Mouse (Mus musculus): ENCODE data around the gene Tdgf1.

Tdgf1 gene

DNA sequence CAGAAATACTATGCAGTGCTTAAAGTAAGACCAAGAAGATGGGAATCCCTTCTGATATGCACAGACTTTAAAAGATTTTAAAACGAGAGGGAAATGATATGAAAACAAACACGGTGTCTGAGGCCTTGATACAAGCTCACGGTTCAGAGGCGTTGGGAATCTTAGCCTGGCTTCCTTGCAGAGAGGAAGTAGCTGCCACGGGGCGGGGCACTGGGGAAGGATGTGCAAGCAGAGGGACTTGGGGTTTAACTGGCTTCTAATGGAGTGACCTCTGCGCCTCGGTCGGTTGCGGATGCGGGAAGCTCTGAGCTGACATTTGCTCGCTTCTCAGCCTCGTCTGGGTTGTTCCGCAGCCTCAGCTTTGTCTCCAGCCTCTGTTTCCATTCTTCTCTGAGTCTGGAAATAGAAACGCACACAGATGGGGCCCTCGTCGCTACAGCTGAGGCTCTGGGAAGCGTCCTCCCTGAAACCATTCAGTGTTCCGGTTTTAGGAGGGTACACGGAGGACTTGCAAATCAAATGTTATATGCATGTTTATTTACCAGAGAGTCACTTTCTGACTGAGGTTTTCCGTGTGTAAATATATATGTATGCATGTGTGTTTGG is 31.2 kb downstream of the Tdgf1 start:
- DNase-seq (ENCODE audit: low read depth, low spot score), result no peak

DNA sequence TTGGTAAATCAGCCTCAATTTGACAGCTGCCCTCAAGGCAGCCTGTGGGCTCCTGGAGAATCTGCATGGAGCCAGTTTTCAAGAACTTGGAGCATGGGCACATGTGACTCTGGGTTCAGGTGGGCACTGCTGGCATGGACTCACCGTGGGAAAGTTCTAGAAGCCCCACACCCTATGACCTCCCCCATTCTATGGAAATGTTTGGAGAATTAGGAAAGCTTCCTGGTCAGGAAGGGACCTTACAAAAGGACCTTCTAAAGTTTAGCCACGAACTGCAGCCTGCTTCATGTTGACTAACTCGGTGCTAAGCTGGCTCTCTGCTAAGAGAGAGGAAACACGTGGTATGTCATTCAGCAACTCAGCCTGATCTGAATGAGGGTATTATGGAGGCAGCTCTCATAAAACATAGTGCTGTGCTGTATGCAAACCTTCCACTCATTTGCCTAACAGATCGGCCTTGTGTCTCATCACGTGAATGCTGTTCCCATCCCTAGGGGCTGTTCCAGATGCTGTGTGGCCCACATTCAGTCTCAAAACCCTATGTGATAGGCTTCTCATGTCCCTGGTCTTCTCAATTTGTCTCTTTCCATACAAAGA is 36.5 kb downstream of the Tdgf1 start:
- no peak for DNase-seq (ENCODE audit: low read depth, low spot score)

DNA sequence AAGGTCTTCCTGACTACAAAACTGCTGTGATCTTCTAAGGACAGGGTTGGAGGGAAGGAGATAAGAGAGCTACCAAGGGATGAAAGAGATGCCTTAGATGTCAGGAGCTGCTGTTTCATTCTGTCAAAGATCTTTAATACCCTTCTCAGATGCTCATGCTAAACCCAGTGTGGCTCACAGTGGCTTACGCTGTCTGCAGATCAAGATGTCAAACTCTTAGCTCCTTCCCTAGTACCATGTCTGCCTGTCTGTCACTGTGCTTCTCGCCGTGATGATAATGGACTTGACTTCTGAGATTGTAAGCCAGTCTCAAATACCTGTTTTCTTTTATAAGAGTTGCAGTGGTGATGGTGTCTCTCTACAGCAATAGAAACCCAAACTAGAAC is 37.3 kb downstream of the Tdgf1 start:
- no peak for DNase-seq (ENCODE audit: low read depth, low spot score)

DNA sequence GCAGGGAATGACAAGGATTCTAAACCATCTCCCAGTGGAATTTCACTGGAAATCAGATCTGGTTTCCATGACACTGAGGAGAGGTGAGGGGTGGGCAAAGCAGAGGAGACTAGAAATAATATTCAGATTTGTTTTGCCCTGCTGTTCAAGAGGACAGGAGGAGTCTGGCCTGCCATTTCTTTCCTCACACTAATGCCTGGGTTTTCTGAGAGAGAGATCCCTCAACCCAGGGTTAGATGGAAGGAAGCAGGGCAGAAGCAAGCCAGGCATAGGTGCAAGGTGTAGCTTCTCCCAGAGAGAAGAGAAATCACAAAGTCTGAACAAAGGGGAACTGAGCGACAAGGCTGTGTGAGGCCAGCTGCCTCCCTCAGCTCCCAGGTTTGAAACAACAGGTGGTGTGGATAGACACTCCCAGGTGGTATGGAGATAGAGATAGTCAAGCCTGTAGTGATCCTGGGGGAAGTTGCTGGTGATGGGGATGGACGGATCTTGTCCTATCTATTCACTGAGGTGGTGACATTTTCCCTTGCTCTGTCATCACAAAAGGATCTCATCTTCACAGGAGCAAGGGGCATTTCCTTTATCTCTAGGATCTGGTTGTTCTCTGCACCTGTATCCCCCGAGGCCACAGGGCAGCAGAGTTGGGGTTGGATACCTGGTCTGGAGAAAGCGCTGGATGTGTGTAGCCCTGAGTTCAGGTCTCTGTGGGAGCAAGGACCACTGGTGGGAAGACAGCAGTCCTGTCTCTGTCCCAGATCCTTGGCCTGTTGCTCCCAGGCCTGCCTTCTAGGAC is 37.9 kb downstream of the Tdgf1 start:
- DNase-seq (ENCODE audit: low read depth, low spot score), result no peak

DNA sequence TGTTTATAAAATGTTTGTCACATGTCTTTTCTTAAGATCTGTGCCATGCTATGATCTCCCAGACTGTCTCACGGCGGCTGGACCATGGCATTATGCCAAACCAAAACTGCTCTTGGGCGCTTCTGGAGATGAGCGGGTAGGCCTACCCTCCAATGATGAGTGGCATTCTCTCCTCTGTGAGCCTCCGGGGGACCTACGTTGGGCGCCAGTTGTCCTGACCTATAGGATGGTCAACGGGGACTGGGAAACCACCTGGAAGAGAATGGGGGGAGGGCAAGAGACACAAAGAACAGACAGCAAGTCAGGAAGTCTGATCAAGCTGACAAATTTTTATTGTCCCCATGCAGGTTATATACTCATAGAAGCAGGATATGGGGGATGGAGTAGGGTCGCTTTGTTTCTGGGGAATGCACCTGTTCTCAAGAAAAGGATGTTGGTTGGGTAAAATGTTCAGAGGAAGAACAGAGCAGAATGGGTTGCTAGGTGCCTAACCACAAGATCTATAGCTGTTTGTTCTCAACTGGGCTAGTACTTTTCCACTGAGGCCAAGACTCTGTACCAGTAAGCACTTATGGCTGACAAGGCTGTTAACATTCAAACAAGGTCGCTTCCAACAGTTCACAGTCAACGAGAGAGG is 38.6 kb downstream of the Tdgf1 start:
- no peak for DNase-seq (ENCODE audit: low read depth, low spot score)

DNA sequence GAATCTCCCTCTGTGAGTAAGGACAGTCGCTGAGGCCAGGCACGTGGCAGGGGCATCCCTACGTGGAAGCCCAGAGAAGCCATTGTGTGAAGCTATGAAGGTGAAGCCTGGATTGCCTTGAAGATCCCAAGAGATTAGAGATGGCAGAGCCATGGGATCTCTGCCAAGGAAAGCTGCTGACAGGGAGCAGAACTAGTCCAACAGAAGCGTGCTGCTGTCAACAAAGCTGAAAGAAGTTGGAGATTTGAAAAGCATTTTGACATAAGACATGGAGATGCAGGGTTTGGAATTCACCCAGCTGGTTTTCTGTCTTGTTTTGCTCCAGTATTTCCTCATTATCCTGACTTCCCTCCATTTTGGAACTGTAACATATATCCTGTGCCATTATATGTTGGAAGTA is 43.7 kb downstream of the Tdgf1 start:
- no peak for DNase-seq (ENCODE audit: low read depth, low spot score)

DNA sequence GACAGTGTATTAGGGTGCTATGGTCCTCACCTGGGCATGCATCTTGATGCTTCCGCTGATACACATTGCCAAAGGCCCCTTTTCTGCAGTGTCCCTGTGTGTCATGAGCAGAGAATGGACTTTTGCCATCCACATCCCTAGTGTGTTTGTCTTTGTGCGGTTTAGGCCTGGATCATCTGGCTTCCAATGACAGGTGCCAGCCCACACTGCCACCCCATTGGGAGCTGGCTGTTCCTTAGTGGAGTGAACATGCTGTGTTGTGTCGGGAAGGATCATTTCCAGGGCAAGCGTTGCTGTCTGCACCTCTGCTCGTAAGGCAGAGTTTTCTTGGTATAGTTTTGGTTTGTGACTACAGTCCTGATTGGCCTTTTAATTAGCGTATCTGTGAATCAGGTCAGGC is 44.8 kb downstream of the Tdgf1 start:
- DNase-seq (ENCODE audit: low read depth, low spot score), result no peak

DNA sequence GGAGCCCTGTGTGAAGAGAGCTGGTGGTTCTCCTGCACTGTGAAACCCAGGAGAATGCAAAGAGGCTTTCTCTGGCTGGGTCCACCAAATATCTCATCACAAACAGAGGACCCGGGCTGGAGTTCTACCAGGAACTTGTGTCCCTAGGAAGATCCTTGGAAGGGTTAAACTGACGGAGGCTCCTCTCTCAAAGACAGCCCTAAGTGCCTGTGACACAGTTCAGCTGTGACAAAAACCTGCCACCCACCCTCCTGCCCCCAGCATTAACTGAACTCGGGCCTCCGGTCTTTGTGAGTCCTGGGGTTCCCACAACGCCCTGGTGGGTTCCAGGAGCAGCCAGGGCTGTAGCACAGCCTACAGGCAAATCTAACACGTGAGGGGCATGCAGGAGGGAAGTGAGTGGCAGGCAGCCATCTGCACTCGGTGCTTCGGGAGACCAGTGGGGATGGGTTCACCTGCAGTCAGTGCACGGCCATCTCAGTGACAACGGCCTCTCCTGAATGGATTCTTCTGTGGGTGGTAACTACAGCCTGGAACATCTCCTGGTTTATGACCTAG is 46.4 kb downstream of the Tdgf1 start:
- DNase-seq (ENCODE audit: low read depth, low spot score), result no peak

DNA sequence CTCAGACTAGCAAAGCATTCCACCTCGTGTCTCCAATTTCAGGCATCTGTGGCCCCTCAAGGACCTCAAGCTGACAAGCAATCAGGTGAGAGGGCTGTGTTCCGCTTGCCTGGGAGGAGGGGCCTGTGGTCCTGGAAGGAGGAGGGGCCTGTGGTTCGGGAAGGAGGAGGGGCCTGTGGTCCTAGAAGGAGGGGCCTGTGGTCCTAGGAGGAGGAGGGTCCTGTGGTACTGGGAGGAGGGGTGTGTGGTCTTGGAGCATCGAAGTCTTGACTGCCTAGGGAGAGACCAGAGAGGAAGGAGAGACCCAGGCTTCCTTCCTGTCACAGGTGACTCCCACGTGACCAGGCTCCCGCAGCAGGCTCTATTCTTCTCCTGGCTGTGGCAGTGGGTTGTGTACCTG is 49.4 kb downstream of the Tdgf1 start:
- DNase-seq (ENCODE audit: low read depth, low spot score), result no peak

DNA sequence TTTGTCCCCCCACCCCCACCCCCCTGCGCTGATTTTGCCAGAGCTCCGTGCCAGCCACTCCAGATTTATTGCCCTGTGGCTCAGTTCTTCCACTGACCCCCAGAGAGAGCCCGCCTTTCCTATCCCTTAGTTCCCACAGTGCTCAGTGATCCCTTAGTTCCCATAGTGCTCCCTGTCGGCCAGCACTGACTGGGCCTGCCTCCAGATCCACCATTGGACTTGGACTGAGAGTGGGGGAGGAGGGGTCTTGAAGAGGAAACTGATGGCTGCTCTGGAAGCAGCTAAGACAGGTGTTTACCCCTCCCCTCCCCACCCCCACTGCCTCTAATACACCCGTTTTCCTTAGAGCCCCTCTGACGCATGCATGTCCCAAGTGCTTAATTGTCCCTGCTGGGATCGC is 50.0 kb downstream of the Tdgf1 start:
- no peak for DNase-seq (ENCODE audit: low read depth, low spot score)

DNA sequence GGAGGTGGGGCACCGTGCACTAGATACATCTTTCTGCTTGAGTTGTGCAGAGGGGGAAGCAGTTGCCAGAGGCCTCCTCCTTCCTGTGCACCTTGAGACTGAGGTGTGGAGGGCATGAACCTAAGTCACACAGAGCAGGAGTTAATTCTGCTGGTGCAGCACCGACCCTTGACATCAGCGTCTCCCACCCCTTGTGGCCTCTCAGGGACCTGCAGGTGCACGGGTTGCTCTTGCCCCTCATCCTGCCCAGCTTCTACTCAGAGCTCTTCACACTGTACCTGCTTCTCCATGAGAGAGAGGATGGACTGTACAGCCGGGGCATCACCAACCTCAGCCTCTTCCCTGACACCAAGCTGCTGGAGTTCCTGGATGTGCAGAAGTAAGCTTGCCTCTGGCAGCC is 50.5 kb downstream of the Tdgf1 start:
- DNase-seq (ENCODE audit: low read depth, low spot score), result no peak

DNA sequence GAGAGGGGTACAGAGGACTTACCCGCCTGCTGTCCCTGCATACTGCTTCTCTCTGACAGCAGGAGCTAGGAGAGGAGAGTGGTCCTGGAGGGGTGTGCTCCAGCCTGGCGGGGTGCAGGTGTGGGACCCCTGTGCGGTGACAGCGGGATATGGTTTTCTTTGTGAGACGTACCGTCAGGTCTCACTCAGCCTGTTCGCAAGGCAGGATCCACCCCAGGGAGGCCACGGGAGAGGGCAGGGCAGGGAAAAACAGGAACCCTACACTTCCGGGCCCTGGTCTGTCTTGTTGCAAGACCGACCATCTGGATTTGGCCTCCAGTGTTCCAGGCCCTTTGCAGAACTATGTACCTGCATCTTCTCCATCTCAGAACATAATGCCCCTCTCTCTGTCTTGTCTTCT is 52.5 kb downstream of the Tdgf1 start:
- no peak for DNase-seq (ENCODE audit: low read depth, low spot score)

DNA sequence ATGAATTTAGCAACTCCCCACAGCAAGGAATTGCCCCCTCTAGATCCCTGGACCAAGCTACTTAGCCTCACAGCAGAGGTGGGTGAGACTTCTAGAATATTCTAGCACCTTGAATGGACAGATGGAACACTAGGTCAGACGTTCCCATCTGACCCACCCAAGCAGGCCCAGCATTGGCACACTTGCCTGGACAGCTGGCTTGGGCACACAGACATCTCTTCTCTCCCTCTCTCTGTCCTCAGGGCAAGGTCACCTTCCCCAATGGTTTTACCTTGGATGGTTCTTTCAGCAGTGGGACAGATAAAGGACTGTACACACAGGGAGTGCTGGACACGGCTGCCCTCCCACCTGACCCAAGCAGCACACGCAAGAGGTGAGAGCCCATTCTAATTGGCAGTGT is 53.4 kb downstream of the Tdgf1 start:
- no peak for DNase-seq (ENCODE audit: low read depth, low spot score)

DNA sequence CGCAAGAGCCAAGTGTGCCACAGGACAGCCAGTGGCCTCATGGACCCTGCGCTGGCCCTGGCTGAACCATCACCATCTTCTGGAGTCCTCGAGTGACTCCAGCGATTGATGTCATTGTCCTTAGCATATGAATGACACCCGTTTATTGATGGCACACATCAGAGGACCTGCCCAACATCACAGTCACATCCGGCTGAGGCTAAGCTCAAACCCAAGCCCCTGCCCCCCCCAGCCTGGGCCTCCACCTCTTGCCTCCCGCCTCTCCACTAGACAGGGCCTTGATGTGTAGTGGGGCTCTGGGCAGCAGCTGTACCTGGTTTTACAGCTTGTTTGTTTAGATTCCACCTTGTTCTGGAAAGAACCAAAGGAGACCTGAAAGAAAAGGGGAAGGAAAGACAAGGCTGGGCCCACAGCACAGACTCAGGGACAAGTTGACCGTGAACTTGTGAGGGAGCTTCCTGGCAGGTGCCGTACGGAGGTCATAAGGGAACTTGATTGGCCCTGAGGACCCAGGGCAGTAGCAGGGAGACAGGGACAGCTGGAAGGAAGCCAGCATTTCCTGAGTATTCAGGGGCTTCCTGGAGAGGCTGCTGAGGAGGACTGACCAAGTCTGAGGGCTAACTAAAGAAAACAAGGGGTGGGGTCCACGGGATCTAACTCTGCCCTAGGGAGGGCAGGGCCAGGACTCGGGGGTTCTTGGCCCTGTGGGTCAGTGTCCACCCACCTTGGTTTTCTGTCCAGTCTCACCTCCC is 54.7 kb downstream of the Tdgf1 start:
- DNase-seq (ENCODE audit: low read depth, low spot score), result no peak

DNA sequence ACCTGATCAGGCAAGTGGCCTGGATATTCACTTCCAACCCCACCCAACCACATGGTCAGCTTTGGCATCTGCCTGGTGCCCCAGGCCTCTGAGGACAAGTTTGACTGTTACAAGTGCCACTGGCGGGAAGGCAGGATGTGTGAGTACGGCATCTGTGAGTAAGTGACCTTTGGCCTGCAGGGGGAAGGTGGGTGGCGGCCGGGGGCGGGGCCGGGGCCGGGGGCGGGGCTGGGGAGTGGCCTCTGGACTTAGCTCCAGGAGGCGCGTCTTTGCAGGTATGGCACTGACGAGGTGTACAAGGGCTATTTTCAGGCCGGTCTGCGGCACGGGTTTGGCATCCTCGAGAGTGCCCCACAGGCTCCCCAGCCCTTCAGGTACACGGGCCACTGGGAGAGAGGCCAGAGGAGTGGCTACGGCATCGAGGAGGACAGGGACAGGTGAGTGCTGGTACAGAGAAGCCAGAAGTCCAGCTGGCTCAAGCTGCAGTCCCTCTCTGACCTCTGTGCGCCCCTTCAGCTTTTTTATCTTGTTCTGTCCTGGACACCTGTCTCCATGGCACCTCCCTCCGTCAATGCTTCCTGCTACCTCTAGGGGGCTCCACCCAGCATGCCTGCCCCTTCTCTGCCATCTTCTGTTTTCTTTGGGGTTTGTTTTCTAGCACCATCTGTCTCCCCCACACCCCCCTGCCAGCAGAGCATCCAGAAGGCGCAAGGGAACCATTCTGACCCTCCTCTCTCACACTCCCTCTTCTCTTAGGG is 55.8 kb downstream of the Tdgf1 start:
- no peak for DNase-seq (ENCODE audit: low read depth, low spot score)
